Mouse (Mus musculus) ES-CJ7 (cell line): ENCODE measurements around the gene Git1.
A peak's percentile ranks its signal among the peaks of the same experiment; 100 is the strongest.

Experiments
- DNase-seq: peaks from one replicate; pipeline ENCODE4 v3.0.0; 2011; ENCODE audit warnings: low read depth, low spot score

Git1 gene

GRCm38 (mm10) chr11:77483043-77483442, 10.3 kb upstream of the Git1 start:
- no peak for DNase-seq

- no peak for DNase-seq
Observed at GRCm38 (mm10) chr11:77483510-77484255, 9.7 kb upstream of the Git1 start.

- no peak for DNase-seq
Observed at GRCm38 (mm10) chr11:77485229-77485628, 8.1 kb upstream of the Git1 start.

- no peak for DNase-seq
Observed at GRCm38 (mm10) chr11:77486798-77487197, 6.6 kb upstream of the Git1 start.

- no peak for DNase-seq
Observed at GRCm38 (mm10) chr11:77488771-77489581, 4.4 kb upstream of the Git1 start.

GRCm38 (mm10) chr11:77489591-77490235, 3.6 kb upstream of the Git1 start, which contains the start of gene Ankrd13b:
Gene Ankrd13b (minus strand): TSS chr11:77489678.
- DNase-seq: peak; percentile 64

GRCm38 (mm10) chr11:77490451-77490850, 2.9 kb upstream of the Git1 start:
- DNase-seq: no peak

GRCm38 (mm10) chr11:77491123-77491501, 2.2 kb upstream of the Git1 start:
- peak; percentile 94 for DNase-seq

GRCm38 (mm10) chr11:77491502-77492291, 1.7 kb upstream of the Git1 start:
- DNase-seq: no peak

- DNase-seq: no peak
Observed at GRCm38 (mm10) chr11:77492311-77492871, 971 bp upstream of the Git1 start.

GRCm38 (mm10) chr11:77492911-77493332, 440 bp upstream of the Git1 start:
- peak; percentile 87 for DNase-seq

- no peak for DNase-seq
Observed at GRCm38 (mm10) chr11:77494344-77494676, 948 bp downstream of the Git1 start.

- DNase-seq: no peak
Observed at GRCm38 (mm10) chr11:77494782-77495181, 1.4 kb downstream of the Git1 start.

- DNase-seq: no peak
Observed at GRCm38 (mm10) chr11:77495507-77495906, 2.1 kb downstream of the Git1 start.

- peak; percentile 98 for DNase-seq
Observed at GRCm38 (mm10) chr11:77497341-77497756, 4.0 kb downstream of the Git1 start.

- peak; percentile 75 for DNase-seq
Observed at GRCm38 (mm10) chr11:77497851-77498250, 4.5 kb downstream of the Git1 start.

GRCm38 (mm10) chr11:77498261-77499139, 5.1 kb downstream of the Git1 start:
- peak; percentile 90 for DNase-seq

- no peak for DNase-seq
Observed at GRCm38 (mm10) chr11:77499354-77499753, 6.0 kb downstream of the Git1 start.

GRCm38 (mm10) chr11:77500361-77501325, 7.3 kb downstream of the Git1 start:
- peak; percentile 67 for DNase-seq
